Mouse (Mus musculus) spleen, adult 2 months (tissue): Measurements from ENCODE around the gene Npas1. TPM values are rescaled to one million over a fixed set of nuclear protein-coding genes. Genes with fewer than 3 reads are reported as not detected.

Experiments used
- DNase-seq, 2 experiments: peaks; one replicate each; pipeline versions ENCODE4 v3.0.0 to v3.0.0-alpha.2; 2012 to 2021; ENCODE audit warnings: low spot score in 2 of 2, low read depth in 1 of 2
- H3K27ac ChIP-seq: fragments of 200-500 bp; 2 replicates; pipeline ENCODE4 v1.5.1; 2012; ENCODE audit warnings: low read length, inconsistent platforms; ENCODE audit not compliant: insufficient read depth
- H3K27me3 ChIP-seq: fragments of 200-500 bp; 2 replicates; pipeline ENCODE4 v1.6.1; 2012; ENCODE audit warnings: mild to moderate bottlenecking, moderate library complexity, low read length, inconsistent platforms; ENCODE audit not compliant: control insufficient read depth, insufficient read depth
- H3K36me3 ChIP-seq: fragments of 200-500 bp; 2 replicates; pipeline ENCODE4 v1.6.1; 2012; ENCODE audit warnings: mild to moderate bottlenecking, low read length, inconsistent platforms; ENCODE audit not compliant: control insufficient read depth, insufficient read depth
- H3K4me1 ChIP-seq: fragments of 200-500 bp; 2 replicates; pipeline ENCODE4 v1.6.1; 2011; ENCODE audit warnings: inconsistent platforms; ENCODE audit not compliant: control insufficient read depth, insufficient read depth, insufficient read length
- H3K4me3 ChIP-seq: fragments of 200-500 bp; 2 replicates; pipeline ENCODE4 v1.5.1; 2011; ENCODE audit warnings: mild to moderate bottlenecking, inconsistent platforms; ENCODE audit not compliant: insufficient read depth, insufficient read length; ENCODE audit errors: extremely low read depth
- CTCF ChIP-seq: fragments of 200-500 bp; IDR thresholded peaks from 2 replicates; pipeline ENCODE4 v1.5.1; 2011; ENCODE audit warnings: mild to moderate bottlenecking, inconsistent platforms; ENCODE audit not compliant: insufficient read depth, insufficient read length, insufficient replicate concordance; ENCODE audit errors: extremely low read depth
- POLR2A ChIP-seq: fragments of 200-500 bp; IDR thresholded peaks from 2 replicates; pipeline ENCODE4 v1.6.1; 2011; ENCODE audit warnings: low read depth, low read length, inconsistent platforms
- WGBS: fragments of 180-500 bp; shearing (Covaris S2); methylation state at CpG from one replicate; pipeline ENCODE4 v1.1.7; 2018; 5-methylcytosine and 5-hydroxymethylcytosine counted together
- polyA plus RNA-seq: library from polyadenylated mRNA; depleted of rRNA; stranded (reverse); fragments of >200 nt; gene quantifications from 2 replicates; pipeline ENCODE4 v1.2.3, GENCODE M21; 2012

Gene Npas1
- polyA plus RNA-seq, 1 experiment, result not detected

- peaks cover 28% of the 10 kb centered on the region for H3K27me3 ChIP-seq
Observed at GRCm38 (mm10) chr7:16472116-16472709, 5.3 kb downstream of the Npas1 start.

GRCm38 (mm10) chr7:16471549-16471948 lies 6.0 kb downstream of the Npas1 start:
- peaks cover 4% of the 10 kb centered on the region; the same call in 1 of the 2 replicates for H3K4me1 ChIP-seq
- no peaks in the 10 kb centered on the region for H3K36me3 ChIP-seq
- WGBS, result 39% methylated on average over 9 of the region's 9 CpGs
- H3K27ac ChIP-seq, result no peak overlapping the region
- no peak for DNase-seq
- TF ChIP-seq POLR2A (no peak), CTCF (no peak)
- no peak overlapping the region for H3K4me3 ChIP-seq
- peaks cover 26% of the 10 kb centered on the region for H3K27me3 ChIP-seq

More at GRCm38 (mm10) chr7:16472116-16472709, 5.3 kb downstream of the Npas1 start:
- no peak overlapping the region for H3K27ac ChIP-seq
- no peak overlapping the region for H3K4me3 ChIP-seq
- DNase-seq, result no peak
- H3K36me3 ChIP-seq, result no peaks in the 10 kb centered on the region
- peaks cover 4% of the 10 kb centered on the region; the same call in 1 of the 2 replicates for H3K4me1 ChIP-seq
- 29% methylated on average over 17 of the region's 17 CpGs for WGBS
- TF ChIP-seq POLR2A, result no peak
- TF ChIP-seq CTCF, result no peak

GRCm38 (mm10) chr7:16468115-16468514 lies 9.4 kb downstream of the Npas1 start:
- 41% methylated on average over 5 of the region's 5 CpGs for whole genome bisulfite sequencing
- H3K27ac ChIP-seq, result no peak overlapping the region
- H3K4me1 ChIP-seq, result no peaks in the 10 kb centered on the region
- H3K36me3 ChIP-seq, result no peaks in the 10 kb centered on the region
- peaks cover 2% of the 10 kb centered on the region; the same call in 1 of the 2 replicates for H3K27me3 ChIP-seq
- TF ChIP-seq POLR2A, result no peak
- TF ChIP-seq CTCF, result no peak
- H3K4me3 ChIP-seq, result no peak overlapping the region
- DNase-seq, result no peak

- Histone ChIP-seq H3K4me3 (no peak overlapping the region), H3K27me3 (no peaks in the 10 kb centered on the region; the same call in 1 of the 2 replicates), H3K4me1 (no peaks in the 10 kb centered on the region), H3K27ac (no peak overlapping the region), H3K36me3 (no peaks in the 10 kb centered on the region)
- no peak for TF ChIP-seq CTCF
- TF ChIP-seq POLR2A, result no peak
- no peak for DNase-seq
- WGBS, result 75% methylated on average over 4 of the region's 4 CpGs
Observed at GRCm38 (mm10) chr7:16466565-16466964, 11.0 kb downstream of the Npas1 start.

- 91% methylated on average over 5 of the region's 5 CpGs for WGBS
- Histone ChIP-seq H3K4me3 (no peak overlapping the region), H3K27ac (no peak overlapping the region), H3K27me3 (no peaks in the 10 kb centered on the region; the same call in 1 of the 2 replicates), H3K4me1 (no peaks in the 10 kb centered on the region), H3K36me3 (no peaks in the 10 kb centered on the region)
- no peak for TF ChIP-seq POLR2A
- TF ChIP-seq CTCF, result no peak
- DNase-seq, result no peak
Observed at GRCm38 (mm10) chr7:16465568-16465967, 12.0 kb downstream of the Npas1 start.

- Histone ChIP-seq H3K4me3 (no peak overlapping the region), H3K4me1 (no peaks in the 10 kb centered on the region), H3K27ac (no peak overlapping the region), H3K27me3 (no peaks in the 10 kb centered on the region; the same call in 1 of the 2 replicates), H3K36me3 (no peaks in the 10 kb centered on the region)
- DNase-seq, result peak in 1 of 2 experiments; percentile 65
- 5% methylated on average over 8 of the region's 8 CpGs for WGBS
- no peak for TF ChIP-seq POLR2A
- TF ChIP-seq CTCF, result peak; percentile 82; the same call in 1 of the 2 replicates
Observed at GRCm38 (mm10) chr7:16465160-16465559, 12.4 kb downstream of the Npas1 start.

GRCm38 (mm10) chr7:16463214-16463613 lies 14.3 kb downstream of the Npas1 start:
- WGBS, result 2% methylated on average over 14 of the region's 14 CpGs
- H3K27ac ChIP-seq, result no peak overlapping the region
- DNase-seq, result peak; percentile 35 to 74
- H3K4me1 ChIP-seq, result no peaks in the 10 kb centered on the region
- H3K27me3 ChIP-seq, result no peaks in the 10 kb centered on the region; the same call in 1 of the 2 replicates
- peak; percentile 96 for TF ChIP-seq CTCF
- TF ChIP-seq POLR2A, result no peak
- no peaks in the 10 kb centered on the region for H3K36me3 ChIP-seq
- no peak overlapping the region for H3K4me3 ChIP-seq
